Mouse (Mus musculus) left cerebral cortex, adult 2 months (tissue): ENCODE measurements around the gene Gcsam. TPM values are rescaled to one million over a fixed set of nuclear protein-coding genes. Genes with fewer than 3 reads are reported as not detected.

Experiments used
- DNase-seq, 2 experiments: peaks; one replicate each; pipeline ENCODE4 v3.0.0; 2021 to 2022; ENCODE audit warnings: low spot score in 2 of 2, mixed read lengths in 1 of 2; ENCODE audit errors: extremely low spot score in 1 of 2
- H3K27ac ChIP-seq: fragments of 200-600 bp; 2 replicates; pipeline ENCODE4 v1.8.1; 2022
- H3K4me3 ChIP-seq: fragments of 200-600 bp; 2 replicates; pipeline ENCODE4 v1.8.1; 2022
- CTCF ChIP-seq: fragments of 200-600 bp; IDR thresholded peaks from 2 replicates; pipeline ENCODE4 v1.8.1; 2022; ENCODE audit warnings: antibody characterized with exemption, mild to moderate bottlenecking, moderate library complexity
- intact Hi-C: fragments of 180-260 bp; cut with DNase I; formaldehyde crosslinking; loops from one replicate; pipeline ENCODE4 v1.15.1; 2025
- total RNA-seq, 2 experiments: library from RNA; stranded (reverse); gene quantifications; 2 replicates each; pipeline ENCODE4 v1.2.3; 2021

Gene Gcsam
- total RNA-seq, 2 experiments from 2014 or later = not detected

GRCm38 (mm10) chr16:45653009-45653933 is 43.1 kb downstream of the Gcsam start:
- no peak for DNase-seq
- intact Hi-C loops = no loop called here
- TF ChIP-seq CTCF = no peak
- Histone ChIP-seq H3K27ac (no peak overlapping the region), H3K4me3 (peak overlapping the region; percentile 21; the same call in 1 of the 2 replicates)

GRCm38 (mm10) chr16:45653934-45654332 is 43.8 kb downstream of the Gcsam start, which contains the start of gene BC016579:
Gene BC016579 (minus strand): TSS chr16:45654068.
- intact Hi-C loops = no loop called here
- H3K27ac ChIP-seq = no peak within 1 kb of the TSS
- TF ChIP-seq CTCF = no peak

GRCm38 (mm10) chr16:45654465-45654864 is 44.3 kb downstream of the Gcsam start:
- no peak for DNase-seq
- no peak overlapping the region for H3K27ac ChIP-seq
- no peak for TF ChIP-seq CTCF
- no peak overlapping the region for H3K4me3 ChIP-seq
- intact Hi-C loops = no loop called here

More at GRCm38 (mm10) chr16:45653934-45654332, 43.8 kb downstream of the Gcsam start, which contains the start of gene BC016579:
- H3K4me3 ChIP-seq = peak within 1 kb of the TSS; percentile 21
- peak in 1 of 2 experiments; percentile 10 for DNase-seq

- intact Hi-C loops = no loop called here
- no peak for DNase-seq
- TF ChIP-seq CTCF = no peak
- no peak overlapping the region for H3K27ac ChIP-seq
- no peak overlapping the region for H3K4me3 ChIP-seq
Measured at GRCm38 (mm10) chr16:45657574-45658159, 47.5 kb downstream of the Gcsam start.

- no peak overlapping the region for H3K4me3 ChIP-seq
Measured at GRCm38 (mm10) chr16:45658248-45658647, 48.1 kb downstream of the Gcsam start.

GRCm38 (mm10) chr16:45659596-45659995 is 49.4 kb downstream of the Gcsam start:
- peak in 1 of 2 experiments; percentile 43 for DNase-seq
- no peak for TF ChIP-seq CTCF
- intact Hi-C loops = no loop called here
- peak overlapping the region; percentile 10; the same call in 1 of the 2 replicates for H3K27ac ChIP-seq
- H3K4me3 ChIP-seq = no peak overlapping the region

More at GRCm38 (mm10) chr16:45658248-45658647, 48.1 kb downstream of the Gcsam start:
- no peak for TF ChIP-seq CTCF
- H3K27ac ChIP-seq = no peak overlapping the region
- intact Hi-C loops = no loop called here
- no peak for DNase-seq

GRCm38 (mm10) chr16:45662381-45662780 is 52.2 kb downstream of the Gcsam start:
- Histone ChIP-seq H3K27ac (no peak overlapping the region), H3K4me3 (no peak overlapping the region)
- TF ChIP-seq CTCF = no peak
- intact Hi-C loops = no loop called here
- DNase-seq = no peak

- intact Hi-C loops = no loop called here
- no peak for TF ChIP-seq CTCF
- H3K27ac ChIP-seq = no peak overlapping the region
Measured at GRCm38 (mm10) chr16:45666136-45666535, 56.0 kb downstream of the Gcsam start.

GRCm38 (mm10) chr16:45668178-45668577 is 58.0 kb downstream of the Gcsam start:
- Histone ChIP-seq H3K4me3 (no peak overlapping the region), H3K27ac (no peak overlapping the region)
- no peak for DNase-seq
- intact Hi-C loops = no loop called here
- no peak for TF ChIP-seq CTCF

More at GRCm38 (mm10) chr16:45666136-45666535, 56.0 kb downstream of the Gcsam start:
- no peak overlapping the region for H3K4me3 ChIP-seq
- DNase-seq = no peak

GRCm38 (mm10) chr16:45670005-45670404 is 59.8 kb downstream of the Gcsam start:
- no peak for TF ChIP-seq CTCF
- no peak overlapping the region for H3K4me3 ChIP-seq
- DNase-seq = no peak
- no peak overlapping the region for H3K27ac ChIP-seq
- intact Hi-C loops = no loop called here

Other genes with a start within 250 kb of the Gcsam start
- 100 to 1,000 TPM in 1 of 2 experiments, 10 to 100 TPM in 1; 96.4 to 107 TPM for gene Cd200, start 201.3 kb upstream of the Gcsam start, total RNA-seq
- gene Gm609, start 117.4 kb upstream of the Gcsam start, total RNA-seq = under 1 TPM; 0.16 to 0.43 TPM
- not detected for gene Gm17783, start 78.3 kb upstream of the Gcsam start, total RNA-seq
- gene Slc9c1, start 75.1 kb upstream of the Gcsam start, total RNA-seq = not detected
- gene BC016579, start 43.7 kb downstream of the Gcsam start, total RNA-seq = under 1 TPM; 0.21 to 0.52 TPM
- 1 to 10 TPM; 1.4 to 3.6 TPM for gene Tmprss7, start 83.3 kb downstream of the Gcsam start, total RNA-seq
- 100 to 1,000 TPM; 320 to 326 TPM for gene Tagln3, start 114.2 kb downstream of the Gcsam start, total RNA-seq
- gene Abhd10, start 132.6 kb downstream of the Gcsam start, total RNA-seq = 10 to 100 TPM; 21.6 to 23.7 TPM